Mouse (Mus musculus) MEL (cell line): ENCODE measurements at regions not wholly inside any gene's neighbourhood (a gene's known extent, or its start where the extent isn't known, plus 50 kb on each side); places are given as distances from the start of the nearest gene placed in this dataset.

Experiments
- DNase-seq: peaks from one replicate; pipeline ENCODE4 v3.0.0; 2011; ENCODE audit warnings: low read depth, low spot score
- H3K27ac ChIP-seq: 2 replicates; pipeline ENCODE4 v1.5.1; 2012; ENCODE audit warnings: low read depth, mild to moderate bottlenecking, control low read depth, low read length, moderate library complexity; ENCODE audit not compliant: control insufficient read depth
- H3K27me3 ChIP-seq, 2 experiments: fragments of 150-350 bp in 1 of 2; sonication (generic) in 1 of 2; 2 replicates each; pipeline ENCODE4 v1.6.1; 2012; ENCODE audit warnings: low read length in 2 of 2, mild to moderate bottlenecking in 2 of 2, improper control_type of control experiment in 1 of 2, moderate library complexity in 1 of 2; ENCODE audit not compliant: insufficient read depth in 2 of 2, control insufficient read depth in 1 of 2
- H3K36me3 ChIP-seq, 2 experiments: 2 replicates each; pipeline ENCODE4 v1.6.1; 2012 to 2014; ENCODE audit warnings: low read length in 2 of 2, improper control_type of control experiment in 1 of 2, inconsistent platforms in 1 of 2, mild to moderate bottlenecking in 1 of 2; ENCODE audit not compliant: insufficient read depth in 2 of 2, control insufficient read depth in 1 of 2
- H3K4me1 ChIP-seq, 2 experiments: fragments of 150-350 bp in 1 of 2; sonication (generic) in 1 of 2; 2 replicates each; pipeline ENCODE4 v1.6.1; 2012; ENCODE audit warnings: low read length in 2 of 2, improper control_type of control experiment in 1 of 2, mild to moderate bottlenecking in 1 of 2; ENCODE audit not compliant: insufficient read depth in 2 of 2, control insufficient read depth in 1 of 2
- H3K4me3 ChIP-seq, 2 experiments: fragments of 150-350 bp in 1 of 2; sonication (generic) in 1 of 2; 2 replicates each; pipeline ENCODE4 v1.5.1; 2012; ENCODE audit warnings: low read depth in 2 of 2, low read length in 2 of 2, mild to moderate bottlenecking in 2 of 2, moderate library complexity in 2 of 2, control low read depth in 1 of 2, improper control_type of control experiment in 1 of 2; ENCODE audit not compliant: control insufficient read depth in 1 of 2, insufficient read depth in 1 of 2
- H3K79me2 ChIP-seq: 2 replicates; pipeline ENCODE4 v1.6.1; 2012; ENCODE audit warnings: mild to moderate bottlenecking, low read length, moderate library complexity; ENCODE audit not compliant: control insufficient read depth, poor library complexity, insufficient read depth
- H3K9ac ChIP-seq: 2 replicates; pipeline ENCODE4 v1.6.1; 2012; ENCODE audit warnings: low read depth, mild to moderate bottlenecking, control low read depth, low read length, moderate library complexity; ENCODE audit not compliant: control insufficient read depth, poor library complexity, severe bottlenecking
- H3K9me3 ChIP-seq: fragments of 150-350 bp; sonication (generic); replicated peaks from 2 replicates; pipeline ENCODE4 v1.6.1; 2012; ENCODE audit warnings: mild to moderate bottlenecking, low read length, improper control_type of control experiment, moderate library complexity; ENCODE audit not compliant: insufficient read depth
- CHD1 ChIP-seq: IDR thresholded peaks from 2 replicates; pipeline ENCODE4 v1.6.1; 2012; ENCODE audit warnings: low read depth, mild to moderate bottlenecking, inconsistent platforms, low read length, improper control_type of control experiment
- ELF1 ChIP-seq: IDR thresholded peaks from 2 replicates; pipeline ENCODE4 v1.6.1; 2014; ENCODE audit warnings: low read depth, mild to moderate bottlenecking, inconsistent platforms, low read length, improper control_type of control experiment, moderate library complexity
- EP300 ChIP-seq, 2 experiments: IDR thresholded peaks; 2 replicates each; pipeline ENCODE4 v1.6.1; 2011; ENCODE audit warnings: improper control_type of control experiment in 2 of 2, low read length in 2 of 2, low read depth in 1 of 2, mild to moderate bottlenecking in 1 of 2
- KAT2A ChIP-seq: conservative IDR thresholded peaks from 2 replicates; pipeline ENCODE4 v1.6.1; 2012; ENCODE audit warnings: low read depth, low read length, improper control_type of control experiment, inconsistent platforms
- MAX ChIP-seq: IDR thresholded peaks from 2 replicates; pipeline ENCODE4 v1.6.1; 2011; ENCODE audit warnings: low read length, improper control_type of control experiment
- MAZ ChIP-seq: IDR thresholded peaks from 2 replicates; pipeline ENCODE4 v1.6.1; 2012; ENCODE audit warnings: low read depth, mild to moderate bottlenecking, inconsistent platforms, low read length, improper control_type of control experiment
- MYB ChIP-seq: IDR thresholded peaks from 2 replicates; pipeline ENCODE4 v1.6.1; 2011; ENCODE audit warnings: mild to moderate bottlenecking, low read depth, low read length, improper control_type of control experiment
- MYC ChIP-seq: IDR thresholded peaks from 2 replicates; pipeline ENCODE4 v1.6.1; 2011; ENCODE audit warnings: low read depth, mild to moderate bottlenecking, low read length, improper control_type of control experiment, moderate library complexity
- NRF1 ChIP-seq: IDR thresholded peaks from 2 replicates; pipeline ENCODE4 v1.6.1; 2014; ENCODE audit warnings: low read depth, mild to moderate bottlenecking, inconsistent platforms, low read length, improper control_type of control experiment, moderate library complexity; ENCODE audit not compliant: poor library complexity, insufficient read depth, severe bottlenecking
- RAD21 ChIP-seq: IDR thresholded peaks from 2 replicates; pipeline ENCODE4 v1.6.1; 2011; ENCODE audit warnings: mild to moderate bottlenecking, low read depth, low read length, improper control_type of control experiment
- TCF12 ChIP-seq: IDR thresholded peaks from 2 replicates; pipeline ENCODE4 v1.6.1; 2014; ENCODE audit warnings: low read depth, mild to moderate bottlenecking, inconsistent platforms, low read length, improper control_type of control experiment, moderate library complexity

DNA sequence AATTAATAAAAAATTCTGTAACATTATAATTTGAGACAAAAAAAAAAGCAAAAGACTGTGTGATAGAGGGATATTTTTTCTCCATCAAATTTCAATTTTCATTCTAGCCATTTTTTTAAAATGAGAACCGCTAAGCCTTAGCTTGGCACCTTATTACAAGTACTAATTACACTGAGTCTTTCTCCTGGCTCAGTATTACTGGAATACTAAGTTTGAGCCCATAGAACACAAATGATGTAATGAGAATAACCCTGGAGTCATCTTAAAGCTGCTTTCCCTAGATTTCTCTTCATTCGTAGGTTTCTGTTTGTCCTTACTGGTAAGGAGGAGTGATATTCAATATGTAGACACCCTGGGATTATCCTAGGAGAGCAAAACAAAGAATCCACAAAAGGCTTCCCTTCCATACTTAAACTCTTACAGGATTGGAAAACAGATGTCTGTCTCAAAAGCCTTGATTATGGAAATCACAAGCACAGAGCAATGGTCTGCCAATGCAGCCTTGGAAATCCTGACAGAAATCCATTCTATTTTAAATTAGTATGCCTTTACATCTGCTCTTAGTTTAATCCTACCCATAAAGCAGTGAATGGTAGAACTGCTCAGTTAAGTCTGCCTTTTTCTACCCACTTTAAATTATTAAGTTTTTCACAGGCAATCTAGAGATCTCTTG lies 958.3 kb upstream of the Celf2 start:
- no peaks in the 10 kb centered on the region for H3K79me2 ChIP-seq
- H3K4me3 ChIP-seq = no peak overlapping the region
- no peaks in the 10 kb centered on the region for H3K36me3 ChIP-seq
- no peaks in the 10 kb centered on the region for H3K4me1 ChIP-seq
- H3K9me3 ChIP-seq = no peaks in the 10 kb centered on the region
- TF ChIP-seq NRF1 (no peak), ELF1 (no peak), CHD1 (no peak), MYB (no peak)
- DNase-seq = no peak
- no peak overlapping the region for H3K27ac ChIP-seq
- H3K27me3 ChIP-seq = no peaks in the 10 kb centered on the region
- H3K9ac ChIP-seq = no peak overlapping the region

- TF ChIP-seq MAX (no peak), MYC (no peak), RAD21 (no peak), CHD1 (no peak), KAT2A (no peak), MAZ (no peak)
- no peaks in the 10 kb centered on the region for H3K4me1 ChIP-seq
- H3K9ac ChIP-seq = no peak overlapping the region
- H3K27ac ChIP-seq = no peak overlapping the region
- H3K79me2 ChIP-seq = no peaks in the 10 kb centered on the region
- H3K36me3 ChIP-seq = no peaks in the 10 kb centered on the region
- no peaks in the 10 kb centered on the region for H3K9me3 ChIP-seq
- no peak for DNase-seq
- no peaks in the 10 kb centered on the region for H3K27me3 ChIP-seq
- H3K4me3 ChIP-seq = no peak overlapping the region
Measured at GRCm38 (mm10) chr2:8452566-8453243, 943.3 kb upstream of the Celf2 start.

GRCm38 (mm10) chr2:8441230-8441629 lies 931.9 kb upstream of the Celf2 start:
- no peak for DNase-seq
- no peaks in the 10 kb centered on the region for H3K27me3 ChIP-seq
- H3K79me2 ChIP-seq = no peaks in the 10 kb centered on the region
- no peaks in the 10 kb centered on the region; a peak in 1 of 4 replicates for H3K4me1 ChIP-seq
- no peak overlapping the region; the same call in 1 of the 2 replicates for H3K27ac ChIP-seq
- no peak overlapping the region for H3K4me3 ChIP-seq
- no peak overlapping the region for H3K9ac ChIP-seq
- TF ChIP-seq EP300 (IDR thresholded peaks at IDR 0.05; ENCODE audit: low read depth in 1 of 2, low read length in 2 of 2) = peak in 1 of 2 experiments; percentile 57; a peak in 1 of 4 replicates
- no peak for TF ChIP-seq MYC
- TF ChIP-seq TCF12 = peak; percentile 65; the same call in 1 of the 2 replicates
- H3K36me3 ChIP-seq = no peaks in the 10 kb centered on the region
- H3K9me3 ChIP-seq = no peaks in the 10 kb centered on the region
